Mouse (Mus musculus) hindbrain, embryonic 10.5 days (tissue): ENCODE results near the gene Serpina3n. TPM values are rescaled to one million over a fixed set of nuclear protein-coding genes. Genes with fewer than 3 reads are reported as not detected.
"Not testable (repeated sequence)": the region's sequence is repeated elsewhere in the genome, so short reads cannot be mapped to it uniquely, and the experiment has no call there.

Experiments used
- DNase-seq: peaks from one replicate; pipeline ENCODE4 v3.0.0-alpha.2; 2017; ENCODE audit warnings: low spot score
- H3K27ac ChIP-seq: fragments of 300-500 bp; sonication (generic); 2 replicates; pipeline ENCODE4 v1.5.1; 2016; ENCODE audit warnings: mild to moderate bottlenecking, moderate library complexity
- H3K27me3 ChIP-seq: fragments of 300-500 bp; sonication (generic); 2 replicates; pipeline ENCODE4 v1.6.1; 2016; ENCODE audit warnings: mild to moderate bottlenecking; ENCODE audit not compliant: poor library complexity, insufficient read depth, severe bottlenecking
- H3K36me3 ChIP-seq: fragments of 300-500 bp; sonication (generic); 2 replicates; pipeline ENCODE4 v1.6.1; 2016; ENCODE audit warnings: mild to moderate bottlenecking, moderate library complexity
- H3K4me1 ChIP-seq: fragments of 300-500 bp; sonication (generic); replicated peaks from 2 replicates; pipeline ENCODE4 v1.6.1; 2016; ENCODE audit warnings: mild to moderate bottlenecking
- H3K4me3 ChIP-seq: fragments of 300-500 bp; sonication (generic); 2 replicates; pipeline ENCODE4 v1.5.1; 2016; ENCODE audit warnings: mild to moderate bottlenecking, moderate library complexity
- H3K9me3 ChIP-seq: fragments of 300-500 bp; sonication (generic); 2 replicates; pipeline ENCODE4 v1.6.1; 2016; ENCODE audit warnings: mild to moderate bottlenecking, moderate library complexity
- WGBS: fragments of 180-500 bp; shearing (Covaris S2); methylation state at CpG from one replicate; pipeline ENCODE4 v1.1.7; 2016; 5-methylcytosine and 5-hydroxymethylcytosine counted together
- polyA plus RNA-seq: library from polyadenylated mRNA; unstranded; fragments of >200 nt; fragmentation: Nextera tagmentation; extraction: Ambion mirVana; gene quantifications from 2 replicates; pipeline ENCODE4 v1.2.1, GENCODE M21; 2016

The Serpina3n gene
- polyA plus RNA-seq, 1 experiment from 2014 or later: not detected

DNA sequence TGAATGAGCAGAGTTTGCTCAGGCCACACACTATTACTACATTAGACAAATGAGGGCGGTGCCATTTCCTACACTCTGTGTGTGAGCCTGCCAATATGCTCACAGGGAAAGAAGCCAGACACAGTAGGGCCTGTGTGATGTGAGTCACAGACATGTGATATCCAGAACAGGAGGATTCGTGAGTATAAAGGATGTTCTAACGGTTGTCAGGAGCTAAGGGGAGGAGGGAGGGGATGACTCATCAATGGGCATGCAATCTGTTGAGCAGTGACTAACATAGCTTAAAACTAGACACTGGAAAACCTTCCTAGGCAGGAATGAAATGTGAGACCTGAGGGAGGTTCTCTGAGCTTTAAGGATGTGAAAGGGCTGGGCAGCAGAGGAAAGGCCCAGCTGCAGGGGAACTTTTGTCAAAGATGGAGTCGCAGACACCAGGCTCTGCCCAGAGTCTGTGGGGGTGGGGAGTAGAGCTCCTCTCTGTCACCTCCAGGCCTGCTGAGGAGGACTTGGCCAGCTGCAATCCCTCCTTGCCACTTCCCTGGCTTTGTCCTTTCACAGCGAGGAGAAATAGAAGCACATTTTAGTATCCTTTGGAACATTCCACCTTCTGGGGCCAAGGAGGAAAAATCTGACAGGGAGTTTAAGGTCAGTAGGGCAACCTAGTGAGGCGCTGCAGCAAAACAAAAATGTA is 9.2 kb downstream of the Serpina3n start:
- Histone ChIP-seq H3K9me3 (no peaks in the 10 kb centered on the region), H3K36me3 (no peaks in the 10 kb centered on the region), H3K4me3 (no peak overlapping the region), H3K4me1 (peaks cover 17% of the 10 kb centered on the region), H3K27me3 (no peaks in the 10 kb centered on the region), H3K27ac (no peak overlapping the region)
- 58% methylated on average over 6 of the region's 6 CpGs for WGBS
- no peak for DNase-seq

DNA sequence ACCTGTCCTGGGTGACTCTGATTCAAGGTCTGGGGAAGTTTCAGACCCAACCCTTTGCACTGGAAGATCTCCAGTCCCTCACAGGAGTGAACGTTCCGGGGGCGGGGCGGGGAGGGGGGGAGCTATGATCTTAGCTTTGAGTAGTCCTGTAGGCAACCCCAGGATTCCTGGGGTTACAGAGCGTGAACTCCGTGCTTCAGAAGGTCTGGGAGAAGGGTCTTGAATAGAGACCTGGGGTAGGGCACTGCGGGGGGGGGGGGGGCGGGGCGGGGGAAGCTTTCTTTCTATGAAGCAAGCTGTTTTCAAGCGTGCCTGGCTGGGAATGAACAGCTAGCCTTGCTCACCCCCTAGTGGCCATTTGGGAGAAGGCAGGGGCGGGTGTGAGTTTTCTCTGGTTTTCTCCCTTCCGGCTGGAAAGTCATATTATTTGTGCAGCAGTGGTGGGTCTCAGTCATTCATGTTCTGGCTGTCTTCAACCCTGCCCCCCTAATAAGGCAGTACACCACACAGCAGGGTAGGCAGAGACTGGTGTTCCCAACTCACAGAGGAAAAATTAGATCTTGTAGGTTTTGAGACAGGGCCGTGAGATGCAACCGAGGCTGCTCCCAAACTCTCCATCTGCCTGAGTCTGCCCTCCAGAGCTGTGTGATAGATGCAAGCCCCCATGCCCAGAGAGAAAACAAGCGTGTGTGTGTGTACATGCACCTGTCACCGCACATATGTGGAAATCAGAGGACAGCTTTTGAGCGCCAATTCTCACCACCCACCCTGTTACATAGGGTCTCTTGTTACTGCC is 12.0 kb downstream of the Serpina3n start:
- H3K27me3 ChIP-seq: no peaks in the 10 kb centered on the region
- peak overlapping the region; percentile 44 for H3K4me3 ChIP-seq
- peaks cover 17% of the 10 kb centered on the region for H3K4me1 ChIP-seq
- H3K27ac ChIP-seq: peak overlapping the region; percentile 66
- DNase-seq: peak; percentile 91
- no peaks in the 10 kb centered on the region for H3K36me3 ChIP-seq
- 18% methylated on average over 17 of the region's 17 CpGs for WGBS
- no peaks in the 10 kb centered on the region for H3K9me3 ChIP-seq

DNA sequence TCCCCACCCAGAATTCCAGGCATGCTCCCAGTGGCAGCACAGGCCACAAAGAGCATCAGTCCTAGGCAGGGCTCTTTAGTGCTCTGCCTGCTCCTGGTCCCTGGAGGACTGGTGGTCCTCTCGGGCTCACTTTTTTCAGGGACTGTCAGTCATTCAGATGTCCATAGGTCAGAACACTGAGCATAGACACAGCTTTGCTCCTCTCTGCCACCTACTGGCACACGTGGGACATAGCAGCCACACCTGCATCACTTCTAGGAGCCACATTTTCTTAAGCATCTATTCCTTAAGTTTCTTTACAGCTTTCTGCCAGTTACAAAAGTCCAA is 12.6 kb downstream of the Serpina3n start:
- peak; percentile 39 for DNase-seq
- H3K27ac ChIP-seq: no peak overlapping the region
- peaks cover 13% of the 10 kb centered on the region; the same call in 1 of the 2 replicates for H3K4me1 ChIP-seq
- no peaks in the 10 kb centered on the region for H3K9me3 ChIP-seq
- H3K4me3 ChIP-seq: no peak overlapping the region
- no peaks in the 10 kb centered on the region for H3K27me3 ChIP-seq
- no peaks in the 10 kb centered on the region for H3K36me3 ChIP-seq
- WGBS: 8% methylated on average over 2 of the region's 2 CpGs

DNA sequence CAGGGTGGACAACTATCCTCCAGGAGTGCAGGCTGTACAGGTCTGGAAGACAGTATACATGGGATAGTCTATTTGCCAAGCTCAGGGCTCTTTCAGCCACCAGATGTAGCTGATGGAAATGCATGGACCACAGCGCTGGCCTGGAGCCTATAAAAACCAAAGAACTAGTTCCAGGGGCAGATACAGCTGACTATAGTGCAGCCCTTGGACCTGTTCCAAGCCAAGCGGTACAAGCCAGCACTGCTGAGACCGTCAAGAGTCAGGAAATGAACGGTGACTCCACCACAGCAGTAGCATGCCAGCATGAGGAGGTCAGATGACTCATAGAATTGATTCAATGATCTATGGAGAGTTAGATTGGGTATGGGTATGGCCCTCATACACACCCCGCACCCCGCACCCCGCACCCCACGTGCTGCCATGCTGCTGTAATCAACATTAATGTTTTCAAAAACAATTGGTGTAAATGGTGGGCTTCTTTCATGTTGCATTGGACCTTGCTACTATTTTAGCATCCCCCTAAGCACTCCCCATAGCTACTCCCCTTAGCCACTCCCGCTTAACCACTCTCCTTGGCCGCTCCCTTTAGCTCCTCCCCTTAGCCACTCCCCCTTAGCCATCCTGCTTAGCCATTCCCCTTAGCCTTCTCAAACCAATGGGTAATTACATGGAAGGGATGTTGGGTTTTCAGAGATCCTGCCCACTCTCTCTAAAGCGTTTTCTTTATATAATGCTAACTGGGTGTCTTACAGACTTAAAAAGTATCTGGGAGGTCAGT is 16.3 kb downstream of the Serpina3n start:
- no peak for DNase-seq
- H3K4me3 ChIP-seq: no peak overlapping the region
- WGBS: 84% methylated on average over 11 of the region's 11 CpGs

DNA sequence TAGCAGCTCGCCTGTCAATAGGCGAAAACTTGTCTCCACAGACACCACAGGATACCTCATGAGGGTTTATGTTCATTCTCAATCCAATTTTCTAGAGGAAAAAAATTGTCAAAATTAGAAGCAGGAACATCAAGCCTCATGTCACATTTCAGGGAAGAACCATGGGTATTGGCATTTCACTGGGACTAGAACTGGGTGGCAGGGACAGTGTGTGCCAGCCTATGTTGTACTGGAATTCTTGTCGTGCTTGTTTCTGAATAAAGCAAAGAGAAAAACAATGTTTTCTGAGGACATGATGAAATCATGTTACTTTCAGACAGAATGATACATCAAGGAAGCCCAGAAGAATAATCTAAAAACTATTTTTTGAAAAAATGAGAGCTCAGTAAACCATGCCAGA is 19.1 kb downstream of the Serpina3n start:
- Histone ChIP-seq H3K36me3 (no peaks in the 10 kb centered on the region), H3K9me3 (no peaks in the 10 kb centered on the region), H3K4me3 (no peak overlapping the region), H3K4me1 (0 out of 2 replicates have a peak, but pooled peaks cover 10% of the 10 kb centered on the region), H3K27ac (no peak overlapping the region), H3K27me3 (no peaks in the 10 kb centered on the region)
- DNase-seq: no peak
- WGBS: 83% methylated on average over 3 of the region's 3 CpGs

More for the DNA sequence above, 16.3 kb downstream of the Serpina3n start:
- Histone ChIP-seq H3K27ac (no peak overlapping the region), H3K36me3 (no peaks in the 10 kb centered on the region), H3K4me1 (peaks cover 20% of the 10 kb centered on the region; the same call in 1 of the 2 replicates), H3K27me3 (no peaks in the 10 kb centered on the region), H3K9me3 (no peaks in the 10 kb centered on the region)

DNA sequence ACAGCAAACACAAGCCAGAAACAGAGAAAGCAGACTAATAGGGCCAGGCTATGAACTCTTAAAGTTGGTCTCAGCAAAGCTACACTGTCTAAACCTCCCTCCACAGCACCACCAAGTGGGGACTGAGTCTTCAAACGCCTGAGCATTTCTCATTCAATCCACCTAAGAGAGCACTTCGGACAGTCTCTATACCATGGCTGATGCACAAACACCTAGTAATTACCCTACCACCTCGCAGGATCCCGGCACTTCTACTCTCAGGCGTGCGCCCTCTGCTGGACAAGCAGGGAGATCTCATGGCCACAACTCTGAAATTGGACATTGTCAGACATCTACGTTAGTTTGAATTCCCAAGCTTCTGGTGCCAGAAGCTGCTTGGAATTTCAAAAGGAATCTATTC is 20.4 kb downstream of the Serpina3n start:
- no peaks in the 10 kb centered on the region for H3K9me3 ChIP-seq
- H3K4me3 ChIP-seq: no peak overlapping the region
- H3K4me1 ChIP-seq: 0 out of 2 replicates have a peak, but pooled peaks cover 10% of the 10 kb centered on the region
- H3K27ac ChIP-seq: no peak overlapping the region
- no peaks in the 10 kb centered on the region for H3K36me3 ChIP-seq
- 6% methylated on average over 7 of the region's 7 CpGs for WGBS
- H3K27me3 ChIP-seq: no peaks in the 10 kb centered on the region
- DNase-seq: peak; percentile 57

DNA sequence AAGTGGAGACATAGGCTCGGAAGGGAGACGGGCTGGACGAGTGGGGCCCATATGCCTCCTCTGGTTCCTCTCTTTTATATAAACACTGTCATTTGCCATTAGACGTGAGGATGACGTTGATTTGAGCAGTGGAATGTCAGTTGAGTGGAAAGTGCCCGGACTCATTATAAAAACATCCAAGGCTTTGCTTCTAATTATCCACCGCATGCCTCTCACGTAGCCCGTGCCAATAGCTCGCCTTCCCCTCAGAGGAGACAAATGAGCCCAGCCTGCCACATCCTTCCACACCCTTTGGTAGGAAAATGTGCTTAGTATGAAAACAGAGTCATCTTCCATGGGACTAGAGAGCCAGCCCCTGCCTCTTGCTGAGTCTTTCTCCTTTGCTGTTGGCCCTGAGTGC is 24.8 kb downstream of the Serpina3n start:
- WGBS: 75% methylated on average over 10 of the region's 10 CpGs
- Histone ChIP-seq H3K27ac (no peak overlapping the region), H3K36me3 (no peaks in the 10 kb centered on the region), H3K4me1 (peaks cover 5% of the 10 kb centered on the region), H3K9me3 (no peaks in the 10 kb centered on the region), H3K4me3 (no peak overlapping the region), H3K27me3 (no peaks in the 10 kb centered on the region)
- no peak for DNase-seq

DNA sequence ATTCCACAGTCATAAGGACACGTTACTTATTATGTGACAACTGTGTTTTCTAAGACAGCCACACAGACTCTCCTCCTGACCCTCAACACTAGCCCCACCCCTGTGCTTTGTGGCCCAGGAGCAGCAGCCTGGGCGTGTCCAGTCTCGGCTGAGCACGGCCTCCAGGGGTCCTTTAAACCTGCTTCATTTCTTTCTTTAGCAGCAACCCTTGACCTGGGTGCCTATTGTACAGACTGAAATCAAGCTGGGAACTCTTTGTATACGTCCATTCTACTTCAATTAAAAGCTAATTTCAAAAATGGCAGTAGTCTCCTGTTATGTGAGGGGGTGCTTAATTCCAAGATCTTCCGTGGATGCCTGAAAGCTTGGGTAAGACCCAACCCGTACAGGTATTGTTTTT is 26.7 kb downstream of the Serpina3n start:
- Histone ChIP-seq H3K4me3 (no peak overlapping the region), H3K36me3 (no peaks in the 10 kb centered on the region), H3K27me3 (0 out of 2 replicates have a peak, but pooled peaks cover 4% of the 10 kb centered on the region), H3K9me3 (no peaks in the 10 kb centered on the region), H3K4me1 (peaks cover 5% of the 10 kb centered on the region), H3K27ac (no peak overlapping the region)
- 33% methylated on average over 7 of the region's 7 CpGs for WGBS
- no peak for DNase-seq

DNA sequence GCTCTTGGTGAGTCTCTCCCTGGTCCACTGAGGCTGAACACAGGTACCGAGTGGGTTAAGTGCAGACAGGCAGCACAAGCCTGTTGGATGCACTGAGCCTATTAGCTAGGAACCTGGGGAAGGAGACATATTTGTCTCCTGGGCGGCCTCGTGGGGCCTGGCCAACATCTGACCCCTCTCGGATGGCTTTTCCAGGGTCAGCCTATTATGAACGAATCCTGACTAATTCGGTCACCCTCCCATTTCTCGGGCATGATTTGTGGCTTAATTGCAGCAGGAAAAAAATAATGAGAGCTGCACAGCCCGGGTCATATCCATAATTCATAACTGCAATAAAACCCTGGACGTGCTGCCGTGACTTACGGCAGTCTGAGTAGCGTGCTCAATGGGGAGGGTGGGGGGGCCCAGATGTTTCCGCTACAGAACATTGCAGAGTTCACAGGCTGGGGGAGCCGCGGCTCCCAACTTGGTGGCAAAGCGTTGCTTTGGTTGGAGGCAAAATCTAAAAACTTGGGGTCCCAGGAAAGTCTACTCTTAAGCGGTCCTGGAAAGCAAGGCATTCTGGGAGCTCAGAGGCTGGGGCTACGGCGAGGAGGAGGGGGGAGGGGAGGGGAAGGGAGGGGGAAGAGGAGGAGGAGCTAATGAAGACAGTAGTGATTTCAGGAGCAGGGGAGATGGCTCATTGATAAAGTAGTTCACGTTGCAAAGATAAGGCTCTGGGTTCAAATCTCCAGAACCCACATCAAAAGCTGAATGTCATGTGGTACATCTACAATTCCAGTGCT is 27.6 kb downstream of the Serpina3n start:
- WGBS: 81% methylated on average over 20 of the region's 20 CpGs
- no peaks in the 10 kb centered on the region for H3K36me3 ChIP-seq
- H3K27ac ChIP-seq: no peak overlapping the region
- DNase-seq: no peak
- no peaks in the 10 kb centered on the region for H3K9me3 ChIP-seq
- H3K27me3 ChIP-seq: 0 out of 2 replicates have a peak, but pooled peaks cover 4% of the 10 kb centered on the region
- peaks cover 5% of the 10 kb centered on the region for H3K4me1 ChIP-seq
- no peak overlapping the region for H3K4me3 ChIP-seq

DNA sequence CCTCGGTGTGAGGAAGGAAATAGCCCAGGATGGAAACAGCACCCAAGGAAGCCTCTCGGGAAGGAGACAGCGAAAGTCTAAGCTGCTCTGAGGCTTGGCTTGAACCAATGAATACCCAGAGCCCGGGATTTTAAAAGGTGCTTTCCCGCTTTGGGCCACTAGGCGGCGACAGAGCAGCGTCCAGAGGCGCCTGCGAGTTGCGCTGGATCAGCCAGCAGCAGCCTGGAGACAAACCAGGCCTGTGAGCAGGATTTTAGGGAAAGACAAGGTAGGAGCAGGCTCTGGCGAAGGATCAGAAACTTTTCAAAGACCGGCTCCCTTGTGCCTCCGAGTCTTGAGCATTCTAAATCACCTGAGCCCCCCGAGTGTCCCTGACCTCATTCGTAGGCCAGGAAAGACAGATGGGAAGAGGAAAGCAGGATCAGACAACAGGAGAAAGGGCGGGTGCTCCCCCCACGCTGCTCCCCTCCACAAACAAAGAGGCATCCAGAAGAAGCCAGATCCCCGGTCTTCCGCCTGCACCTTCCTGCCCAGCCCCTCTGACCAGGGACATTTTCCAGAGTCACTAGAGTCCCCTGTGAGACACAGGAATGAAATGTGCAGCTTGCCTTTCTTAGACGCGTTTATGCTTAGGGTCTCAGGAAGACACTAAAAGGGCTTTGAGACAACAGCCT is 33.7 kb downstream of the Serpina3n start:
- WGBS: 10% methylated on average over 22 of the region's 22 CpGs

DNA sequence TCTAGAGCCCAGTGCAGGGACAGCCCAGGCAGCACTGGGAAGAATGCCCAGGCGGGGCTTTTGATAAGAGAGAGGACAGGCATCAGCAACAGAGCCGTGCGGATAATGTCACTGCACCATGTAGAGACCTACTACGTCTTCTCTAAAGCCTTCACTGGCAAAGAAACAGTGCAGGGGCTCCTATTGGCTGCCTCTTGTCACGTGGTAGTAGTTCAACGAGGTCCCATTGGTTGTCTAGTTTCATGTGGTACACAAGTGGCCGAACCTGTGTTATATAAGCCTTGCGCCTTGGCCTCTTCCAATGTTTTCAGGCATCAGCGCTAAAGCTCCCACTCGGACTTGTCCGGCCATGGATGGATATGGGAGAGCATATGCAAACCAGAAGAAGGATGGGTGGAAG is 37.2 kb downstream of the Serpina3n start:
- peaks cover 13% of the 10 kb centered on the region; the same call in 1 of the 2 replicates for H3K27me3 ChIP-seq
- 88% methylated on average over 11 of the region's 11 CpGs for WGBS
- no peak overlapping the region for H3K27ac ChIP-seq
- no peaks in the 10 kb centered on the region for H3K36me3 ChIP-seq
- H3K4me1 ChIP-seq: peaks cover 9% of the 10 kb centered on the region
- H3K9me3 ChIP-seq: no peaks in the 10 kb centered on the region
- no peak overlapping the region for H3K4me3 ChIP-seq
- no peak for DNase-seq

More for the DNA sequence above, 33.7 kb downstream of the Serpina3n start:
- peaks cover 16% of the 10 kb centered on the region; the same call in 1 of the 2 replicates for H3K27me3 ChIP-seq
- H3K9me3 ChIP-seq: no peaks in the 10 kb centered on the region
- DNase-seq: peak; percentile 93
- H3K27ac ChIP-seq: peak overlapping the region; percentile 75
- peaks cover 6% of the 10 kb centered on the region for H3K4me1 ChIP-seq
- H3K4me3 ChIP-seq: 0 out of 2 replicates have a peak overlapping the region, but pooled peaks have one; percentile 4
- no peaks in the 10 kb centered on the region for H3K36me3 ChIP-seq

DNA sequence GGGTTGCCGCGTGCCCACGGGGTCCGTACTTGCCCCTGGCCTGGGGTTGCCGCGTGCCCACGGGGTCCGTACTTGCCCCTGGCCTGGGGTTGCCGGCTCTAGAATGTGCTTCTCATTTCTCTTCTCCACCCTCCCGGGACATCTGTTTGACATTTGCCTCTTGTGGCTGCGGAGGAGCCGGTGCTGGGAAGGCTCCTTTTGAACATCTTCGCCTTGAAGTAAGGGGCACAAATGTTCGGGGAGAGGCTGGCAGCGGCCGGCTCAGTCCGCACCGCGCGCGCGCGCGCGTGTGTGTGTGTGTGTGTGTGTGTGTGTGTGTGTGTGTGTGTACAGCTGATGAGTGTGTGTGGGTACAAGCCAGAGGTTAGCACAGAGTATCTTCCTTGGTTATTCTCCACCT is 40.5 kb downstream of the Serpina3n start:
- not testable (repeated sequence) for H3K9me3 ChIP-seq, H3K27ac ChIP-seq, H3K4me3 ChIP-seq, DNase-seq, H3K36me3 ChIP-seq, H3K27me3 ChIP-seq, H3K4me1 ChIP-seq
- 80% methylated on average over 25 of the region's 25 CpGs for WGBS
